Mouse (Mus musculus) naive thymus-derived CD4-positive, alpha-beta T cell, adult 2 months (primary cell): ENCODE results near the gene Ostc.

Experiments used
- DNase-seq: peaks from one replicate; pipeline ENCODE4 v3.0.0-alpha.2; 2011; ENCODE audit warnings: low read depth

Gene Ostc

GRCm38 (mm10) chr3:130708967-130709924 is at the start of gene Ostc:
Ostc (minus strand) TSS chr3:130709444.
- peak; percentile 98 for DNase-seq

GRCm38 (mm10) chr3:130758157-130758841 is 49.1 kb upstream of the Ostc start:
- no peak for DNase-seq

- no peak for DNase-seq
These were observed 48.0 kb upstream of the Ostc start for GRCm38 (mm10) chr3:130757117-130757852.

GRCm38 (mm10) chr3:130749206-130749605 is 40.0 kb upstream of the Ostc start:
- peak; percentile 76 for DNase-seq

- no peak for DNase-seq
These were observed 37.7 kb upstream of the Ostc start for GRCm38 (mm10) chr3:130746673-130747619.

GRCm38 (mm10) chr3:130737652-130738361 is 28.6 kb upstream of the Ostc start:
- DNase-seq = no peak

- no peak for DNase-seq
These were observed 27.5 kb upstream of the Ostc start for GRCm38 (mm10) chr3:130736758-130737157.

- DNase-seq = peak; percentile 95
These were observed 21.0 kb upstream of the Ostc start, which contains the start of gene Rpl34 for GRCm38 (mm10) chr3:130730189-130730653. Rpl34 (minus strand) TSS chr3:130730398.

- peak; percentile 69 for DNase-seq
These were observed 20.4 kb upstream of the Ostc start for GRCm38 (mm10) chr3:130729472-130730188.

- DNase-seq = no peak
These were observed 18.4 kb upstream of the Ostc start for GRCm38 (mm10) chr3:130727676-130728075.

GRCm38 (mm10) chr3:130727036-130727435 is 17.8 kb upstream of the Ostc start:
- DNase-seq = no peak

GRCm38 (mm10) chr3:130725718-130726117 is 16.5 kb upstream of the Ostc start:
- DNase-seq = no peak

GRCm38 (mm10) chr3:130722733-130723478 is 13.7 kb upstream of the Ostc start:
- no peak for DNase-seq

- no peak for DNase-seq
These were observed 11.0 kb upstream of the Ostc start for GRCm38 (mm10) chr3:130720225-130720624.

- DNase-seq = no peak
These were observed 9.6 kb upstream of the Ostc start for GRCm38 (mm10) chr3:130718871-130719270.

- no peak for DNase-seq
These were observed 7.3 kb upstream of the Ostc start for GRCm38 (mm10) chr3:130716555-130716954.

GRCm38 (mm10) chr3:130714775-130715568 is 5.7 kb upstream of the Ostc start:
- peak; percentile 88 for DNase-seq

GRCm38 (mm10) chr3:130712891-130713290 is 3.6 kb upstream of the Ostc start:
- DNase-seq = no peak
